Mouse (Mus musculus) adrenal gland, postnatal 4 days (tissue): ENCODE data around the gene Sdc1. TPM values are rescaled to one million over a fixed set of nuclear protein-coding genes. Genes with fewer than 3 reads are reported as not detected.

Experiments
- DNase-seq, 2 experiments: peaks; one replicate each; pipeline ENCODE4 v3.0.0; 2021 to 2022; ENCODE audit warnings: low spot score in 2 of 2, mixed read lengths in 2 of 2
- total RNA-seq, 2 experiments: library from RNA; stranded (reverse); gene quantifications; 2 replicates each; pipeline ENCODE4 v1.2.3; 2021

Sdc1 gene
- total RNA-seq, 2 experiments from 2014 or later: 34.6 to 52.4 TPM

DNA sequence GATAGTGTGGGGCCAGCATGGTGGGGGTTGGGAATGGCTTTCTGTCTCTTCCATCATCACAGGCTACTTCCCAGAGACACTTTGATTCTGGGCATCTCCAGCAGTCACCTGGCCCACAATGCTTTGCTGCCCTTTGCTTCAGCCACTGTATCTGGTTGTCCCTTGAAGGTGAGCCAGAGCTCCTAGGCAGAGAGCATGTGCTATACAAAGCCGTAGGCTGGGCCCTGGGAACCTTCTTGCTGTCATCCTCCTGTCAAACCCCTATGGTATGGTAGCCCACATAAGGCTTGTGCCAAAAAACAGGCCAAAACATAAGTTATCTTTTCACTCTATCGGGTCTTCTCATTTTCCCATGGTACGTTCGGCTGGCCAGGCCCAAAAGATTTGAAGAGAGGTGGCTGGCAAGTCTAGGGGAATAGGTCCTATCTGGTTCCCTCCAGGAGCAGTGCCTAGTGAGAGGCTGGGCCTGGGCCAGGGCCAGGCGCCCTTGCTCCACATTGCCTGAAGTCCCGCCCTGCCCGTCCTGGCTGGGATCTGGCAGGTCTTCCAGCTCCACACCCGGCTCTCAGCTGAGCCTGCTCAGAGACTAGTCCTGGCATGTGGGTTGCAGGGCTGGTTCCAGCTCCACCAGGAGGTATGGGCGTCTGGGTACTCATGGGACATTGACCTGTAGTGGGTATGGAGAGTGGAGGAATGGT lies 10.7 kb downstream of the Sdc1 start:
- peak in 1 of 2 experiments; percentile 30 for DNase-seq

- no peak for DNase-seq
Observed at GRCm38 (mm10) chr12:8782565-8782964, 11.4 kb downstream of the Sdc1 start.

GRCm38 (mm10) chr12:8784189-8784588 lies 13.1 kb downstream of the Sdc1 start:
- no peak for DNase-seq

DNA sequence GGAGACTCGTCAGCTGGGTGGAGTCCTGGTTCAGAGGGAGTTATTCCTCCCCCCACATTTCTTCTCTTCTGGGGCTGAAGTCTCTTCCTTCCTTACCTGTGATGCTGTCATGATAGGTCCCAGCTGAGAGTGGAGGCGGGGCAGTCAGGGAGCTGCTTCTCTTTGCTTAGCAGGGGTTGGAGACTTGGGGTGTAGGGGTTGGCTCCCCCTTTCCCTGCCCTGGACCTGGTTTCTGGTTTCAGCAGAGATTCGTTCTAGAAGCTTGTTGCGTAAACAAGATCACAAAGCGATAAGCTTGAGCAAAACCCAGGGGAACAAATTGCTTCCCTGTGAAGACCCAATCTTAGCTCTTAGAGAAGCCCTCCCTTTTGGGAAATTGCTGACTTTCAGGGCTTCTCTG lies 15.4 kb downstream of the Sdc1 start:
- no peak for DNase-seq

DNA sequence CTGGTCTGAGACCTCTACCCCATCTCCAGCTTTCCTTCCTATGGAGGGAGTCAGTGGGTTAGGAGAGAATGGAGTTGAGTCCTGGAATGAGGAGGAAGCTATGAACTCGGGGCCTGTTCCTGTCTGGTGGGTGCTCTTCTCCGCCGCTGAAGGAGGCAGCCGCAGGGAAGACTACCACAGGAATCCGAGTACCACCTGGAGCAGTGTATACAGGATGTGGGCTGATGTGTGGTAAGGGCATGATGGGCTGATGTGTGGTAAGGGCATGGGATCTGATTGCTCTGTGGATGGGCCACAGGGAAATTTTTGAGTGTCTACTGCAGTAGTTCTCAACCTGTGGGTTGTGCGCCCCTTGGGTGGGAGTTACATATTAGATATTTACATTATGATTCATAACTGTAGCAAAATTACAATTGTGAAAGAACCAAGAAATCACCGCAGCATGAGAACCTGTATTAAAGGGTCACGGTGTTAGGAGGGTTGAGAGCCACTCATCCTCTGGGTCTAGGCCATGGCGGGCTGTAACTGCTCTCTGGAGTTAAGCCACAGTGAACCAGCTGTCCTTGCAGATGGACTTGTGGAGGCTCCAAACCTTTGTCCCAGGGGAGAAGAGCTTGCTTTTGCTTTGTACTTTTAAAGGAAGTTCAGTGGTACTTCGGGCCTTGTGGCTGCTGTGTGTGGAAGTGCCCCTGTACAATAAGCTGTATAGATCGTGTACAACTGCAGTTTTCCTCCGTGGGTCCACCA lies 16.0 kb downstream of the Sdc1 start:
- DNase-seq: no peak

GRCm38 (mm10) chr12:8788469-8788868 lies 17.3 kb downstream of the Sdc1 start:
- DNase-seq: no peak

DNA sequence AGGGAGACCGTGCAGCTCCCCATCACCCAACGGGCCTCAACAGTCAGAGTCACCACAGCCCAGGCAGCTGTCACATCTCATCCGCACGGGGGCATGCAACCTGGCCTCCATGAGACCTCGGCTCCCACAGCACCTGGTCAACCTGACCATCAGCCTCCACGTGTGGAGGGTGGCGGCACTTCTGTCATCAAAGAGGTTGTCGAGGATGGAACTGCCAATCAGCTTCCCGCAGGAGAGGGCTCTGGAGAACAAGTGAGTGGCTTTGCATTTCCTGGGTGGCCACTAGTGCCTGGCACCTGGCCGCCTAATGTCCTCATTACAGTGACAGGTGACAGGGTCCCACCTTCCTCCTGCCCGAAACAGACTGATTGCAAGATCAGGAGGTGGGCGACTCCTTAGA lies 19.5 kb downstream of the Sdc1 start:
- DNase-seq: no peak

DNA sequence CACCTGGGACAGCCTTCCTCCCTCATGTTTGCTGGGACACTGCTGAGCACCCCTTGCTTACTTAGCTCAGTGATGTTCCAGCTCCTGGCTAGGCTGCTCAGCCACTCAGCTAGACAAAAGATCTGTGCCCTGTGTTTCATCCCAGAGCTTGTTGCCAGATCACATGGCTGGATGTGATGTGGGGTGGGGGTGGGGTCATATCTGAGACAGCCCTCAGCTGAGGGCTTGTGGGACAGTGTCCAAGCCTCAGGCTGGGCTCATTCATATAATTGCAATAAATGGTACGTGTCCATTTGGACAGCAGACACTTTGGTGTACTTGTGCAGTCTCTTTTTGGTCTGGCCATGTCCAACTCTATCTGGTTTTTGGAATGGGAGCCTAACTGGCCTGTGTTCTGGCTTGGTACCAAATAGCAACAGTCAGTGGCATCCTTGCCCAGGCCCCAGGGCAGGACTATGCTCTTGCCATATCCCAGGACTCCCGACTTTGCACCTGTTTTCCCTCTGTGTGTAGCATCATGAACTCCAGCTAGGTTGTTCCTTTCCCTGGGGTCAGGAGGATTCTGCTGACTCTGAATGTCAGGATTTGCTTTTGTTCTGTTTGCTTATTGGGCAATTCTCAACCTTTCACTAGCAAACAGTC lies 22.4 kb downstream of the Sdc1 start:
- DNase-seq: no peak

- DNase-seq: no peak
Observed at GRCm38 (mm10) chr12:8797936-8798335, 26.8 kb downstream of the Sdc1 start.

DNA sequence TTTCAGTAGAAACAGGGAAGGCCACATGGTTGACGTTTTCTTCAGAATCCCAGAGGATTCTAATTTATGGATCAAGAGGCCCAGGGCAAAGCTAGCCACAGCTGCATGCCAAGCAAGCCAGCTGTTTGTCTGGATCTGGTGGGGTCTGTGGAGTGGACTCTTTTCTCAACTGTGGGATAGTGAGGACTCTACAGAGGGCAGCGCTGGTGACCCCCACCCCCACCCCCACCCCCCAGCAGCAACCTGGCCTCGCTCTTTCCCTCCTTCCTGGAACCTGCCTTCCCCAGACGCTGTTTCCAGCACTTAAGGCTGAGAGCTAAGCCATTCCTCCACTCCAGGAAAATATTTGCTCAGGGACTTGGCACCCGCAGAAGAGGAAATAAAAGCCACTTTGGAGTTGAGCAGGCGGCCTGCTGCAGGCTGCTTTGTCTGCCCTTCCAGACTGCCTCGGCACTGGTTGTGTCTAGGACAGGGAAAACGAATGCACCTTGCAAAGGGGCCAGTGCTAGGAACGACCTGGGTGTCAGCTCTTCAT lies 27.4 kb downstream of the Sdc1 start:
- DNase-seq: no peak

DNA sequence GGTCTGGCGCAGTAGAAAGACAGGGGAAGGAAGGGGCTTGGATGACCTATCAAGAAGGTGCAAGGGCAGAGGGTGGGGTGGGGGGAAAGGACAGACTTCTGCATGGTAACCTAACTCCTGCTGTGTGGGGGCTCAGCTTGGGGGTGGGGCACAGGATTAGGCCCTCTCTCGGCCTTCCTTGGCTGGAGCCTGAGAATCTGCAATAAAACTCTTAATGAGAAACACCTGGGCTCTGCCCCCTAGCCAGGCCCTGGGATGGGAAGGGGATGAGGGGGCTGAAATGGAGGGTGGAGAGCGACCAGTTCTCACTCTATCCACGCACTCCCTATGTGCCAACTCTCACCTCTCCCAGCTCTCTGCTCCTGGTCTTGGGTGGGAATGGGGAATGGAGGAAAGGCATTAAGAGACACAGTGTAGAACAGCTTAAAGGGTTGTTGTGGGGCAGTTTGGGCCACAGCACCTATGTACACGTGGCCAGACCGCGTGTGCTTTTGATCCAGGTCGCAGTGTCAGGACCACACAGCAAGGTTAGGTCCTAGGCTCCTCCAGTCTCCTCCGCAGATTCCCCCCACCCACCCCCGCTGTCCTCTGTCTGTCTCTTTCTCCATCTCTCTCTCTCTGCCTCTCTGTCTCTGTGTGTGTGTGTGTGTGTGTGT lies 32.4 kb downstream of the Sdc1 start:
- DNase-seq: no peak

- no peak for DNase-seq
Observed at GRCm38 (mm10) chr12:8804077-8804456, 32.9 kb downstream of the Sdc1 start.

DNA sequence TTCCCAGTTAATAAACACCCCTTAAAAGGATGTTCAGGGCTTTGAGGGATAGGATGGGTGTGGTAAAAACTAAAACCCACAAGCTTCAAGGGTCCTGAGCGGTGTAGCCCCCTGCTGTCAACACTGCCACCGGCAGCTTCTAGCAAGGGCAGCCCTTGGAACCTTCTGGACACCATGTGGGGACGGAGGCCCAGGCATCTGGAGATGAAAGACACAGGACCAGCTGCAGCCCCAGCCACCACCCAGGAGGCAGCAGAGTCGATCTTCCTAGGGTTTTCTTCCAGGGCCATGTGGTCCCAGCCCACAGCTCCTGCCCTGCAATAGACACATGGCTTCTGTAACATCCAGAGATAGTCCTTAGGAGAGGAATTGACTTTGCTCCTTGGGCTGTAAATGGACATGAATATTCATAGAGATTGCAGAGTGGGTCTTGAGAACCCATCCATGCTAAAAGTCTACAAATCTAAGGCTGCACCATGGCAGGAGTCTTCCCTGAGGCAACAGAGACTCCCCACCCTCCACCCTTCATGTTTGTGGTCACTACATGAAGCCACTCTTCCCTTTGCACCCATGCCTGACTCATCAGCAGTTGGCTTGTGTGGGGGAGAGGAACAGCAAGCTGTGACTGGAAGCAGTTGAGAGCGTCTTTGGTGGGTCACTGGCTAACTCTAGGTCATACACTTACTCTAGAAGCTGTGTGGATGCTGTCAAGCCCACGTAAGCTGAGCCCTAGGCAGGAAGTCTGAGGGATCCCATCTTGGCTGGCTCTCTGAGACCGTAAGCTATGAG lies 34.0 kb downstream of the Sdc1 start:
- DNase-seq: no peak

DNA sequence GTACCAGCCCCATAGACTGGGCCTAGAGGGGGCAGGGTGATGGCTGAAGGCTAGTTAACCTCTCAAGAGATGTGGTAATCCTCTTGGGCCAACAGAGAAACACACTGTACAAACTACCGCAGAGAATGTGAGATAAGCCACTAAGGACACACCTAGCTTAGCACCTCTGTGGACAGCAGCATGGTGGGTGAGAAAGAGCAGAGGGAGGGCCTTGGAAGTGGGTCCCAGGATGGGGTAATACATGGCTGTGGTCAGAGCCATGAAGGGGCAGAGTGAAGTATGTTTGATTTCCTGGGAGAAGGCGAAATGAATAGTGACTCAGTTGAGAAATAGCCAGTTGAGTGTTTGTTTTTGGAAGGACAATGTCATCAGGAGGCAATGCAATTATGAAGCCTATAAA lies 38.0 kb downstream of the Sdc1 start:
- DNase-seq: no peak

GRCm38 (mm10) chr12:8809626-8810025 lies 38.5 kb downstream of the Sdc1 start:
- DNase-seq: no peak

DNA sequence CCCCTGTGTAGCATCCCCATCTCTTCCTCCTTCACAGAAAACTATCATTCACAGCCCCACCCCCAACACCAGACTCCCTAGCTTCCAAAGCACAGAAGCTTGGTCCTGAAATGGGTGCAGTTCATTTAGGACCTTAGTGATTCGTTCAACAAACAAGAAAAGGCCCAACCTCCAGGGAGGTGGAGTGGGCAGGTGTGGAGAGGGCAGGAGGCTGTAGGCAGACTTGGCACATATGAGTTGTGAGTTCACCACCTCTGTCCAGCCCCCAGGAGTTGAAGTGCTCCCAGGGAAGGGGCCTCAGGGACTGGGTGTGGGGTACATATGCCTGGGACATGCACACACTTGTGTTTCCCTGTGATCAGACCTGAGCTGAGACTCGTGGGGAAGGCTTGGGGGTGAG lies 39.8 kb downstream of the Sdc1 start:
- DNase-seq: no peak

DNA sequence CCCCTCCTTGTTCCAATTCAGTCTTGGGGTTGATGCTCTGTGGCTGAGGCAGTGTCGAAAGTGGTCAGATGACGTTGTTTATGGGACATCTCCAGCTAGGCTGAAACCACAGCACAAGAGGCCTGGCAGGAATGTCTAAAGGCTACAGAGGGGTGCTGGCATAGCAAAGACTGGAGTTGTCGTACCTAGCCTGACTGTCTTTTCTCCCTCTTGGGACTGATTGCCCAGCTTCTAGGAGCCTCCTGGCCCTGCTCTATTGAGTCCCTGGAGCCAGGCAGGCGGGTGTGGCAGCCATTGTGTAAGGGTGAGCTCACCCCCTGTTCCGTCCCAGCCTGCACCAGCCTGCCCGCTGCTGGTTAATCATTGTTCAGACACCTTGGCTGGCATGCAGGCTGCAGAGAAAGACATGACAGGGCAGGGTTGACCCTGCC lies 40.3 kb downstream of the Sdc1 start:
- DNase-seq: no peak

- no peak for DNase-seq
Observed at GRCm38 (mm10) chr12:8811894-8812560, 40.9 kb downstream of the Sdc1 start.

- no peak for DNase-seq
Observed at GRCm38 (mm10) chr12:8817467-8818232, 46.5 kb downstream of the Sdc1 start.
